Mouse (Mus musculus) ZHBTc4 (cell line): ENCODE data around the gene Trit1.
A peak's percentile ranks its signal among the peaks of the same experiment; 100 is the strongest.

Source experiments
- DNase-seq: peaks from one replicate; pipeline ENCODE4 v3.0.0-alpha.2; 2011; ENCODE audit warnings: low read depth, low spot score

Gene Trit1

DNA sequence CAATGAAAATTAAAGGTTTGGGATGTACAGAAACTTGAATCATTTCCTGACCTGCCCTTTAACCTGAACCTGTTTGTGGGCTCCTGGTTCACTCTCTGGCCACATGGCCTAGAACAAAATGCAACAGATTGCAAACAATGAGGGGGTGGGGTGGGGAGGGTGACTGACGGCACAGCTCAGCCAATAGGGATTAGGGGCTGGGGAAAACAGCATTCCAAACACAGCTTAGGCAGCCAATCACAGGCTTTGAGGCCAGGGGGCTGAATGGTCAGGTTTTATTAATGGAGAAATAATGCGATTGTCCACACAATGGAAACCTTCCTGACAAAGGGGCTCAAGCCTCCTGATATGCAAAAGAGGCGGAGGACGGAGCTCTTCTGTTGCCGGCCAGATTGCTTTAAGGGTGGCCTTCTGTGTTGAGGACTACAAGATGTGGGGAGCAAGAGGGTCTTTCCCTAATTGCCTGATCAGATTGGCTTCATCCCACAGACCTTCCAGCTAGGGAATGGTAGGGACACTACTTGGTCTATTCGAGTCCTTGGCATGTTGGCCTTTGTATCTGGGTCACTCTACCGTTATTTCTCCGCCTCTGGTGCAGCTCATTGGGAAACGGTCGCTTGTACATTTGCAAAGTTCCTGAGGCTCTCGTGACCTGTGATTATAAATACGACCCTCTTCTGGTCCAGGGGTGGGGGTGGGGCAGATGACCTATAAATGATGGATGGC lies 17.7 kb upstream of the Trit1 start:
- peak; percentile 85 for DNase-seq

DNA sequence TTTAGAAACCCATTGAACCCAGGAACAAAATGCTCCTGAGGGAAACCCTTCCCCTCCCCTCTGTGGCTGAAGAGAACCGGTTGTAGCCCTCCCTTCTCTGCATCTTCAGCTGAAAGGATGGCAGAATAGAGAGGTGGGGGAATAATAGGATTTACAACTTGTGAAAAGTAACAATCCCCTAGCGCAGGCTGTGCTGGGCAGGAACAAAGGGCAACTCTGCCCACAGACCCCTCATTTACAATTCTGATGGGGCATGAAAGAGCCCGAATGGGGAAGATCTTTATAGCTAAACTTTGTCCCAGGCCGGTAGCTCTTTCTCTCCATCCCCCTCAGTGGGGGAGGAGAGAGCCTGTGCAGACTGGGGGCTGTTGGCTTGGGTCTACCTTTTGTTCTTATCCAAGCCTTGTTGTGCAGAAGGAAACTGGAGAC lies 17.1 kb upstream of the Trit1 start:
- peak; percentile 51 for DNase-seq

DNA sequence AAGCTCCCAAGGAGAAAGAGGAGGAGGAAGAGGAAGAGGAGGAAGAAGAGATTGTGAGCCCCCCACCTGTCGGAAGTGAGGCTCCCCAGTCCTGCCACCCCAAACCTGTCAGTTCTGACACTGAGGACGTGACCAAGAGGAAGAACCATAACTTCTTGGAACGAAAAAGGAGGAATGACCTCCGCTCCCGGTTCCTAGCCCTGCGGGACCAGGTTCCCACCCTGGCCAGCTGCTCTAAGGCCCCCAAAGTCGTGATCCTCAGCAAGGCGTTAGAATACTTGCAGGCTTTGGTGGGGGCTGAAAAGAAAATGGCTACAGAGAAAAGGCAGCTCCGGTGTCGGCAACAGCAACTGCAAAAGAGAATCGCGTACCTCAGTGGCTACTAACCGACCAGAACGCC lies 16.3 kb upstream of the Trit1 start:
- DNase-seq, result no peak

DNA sequence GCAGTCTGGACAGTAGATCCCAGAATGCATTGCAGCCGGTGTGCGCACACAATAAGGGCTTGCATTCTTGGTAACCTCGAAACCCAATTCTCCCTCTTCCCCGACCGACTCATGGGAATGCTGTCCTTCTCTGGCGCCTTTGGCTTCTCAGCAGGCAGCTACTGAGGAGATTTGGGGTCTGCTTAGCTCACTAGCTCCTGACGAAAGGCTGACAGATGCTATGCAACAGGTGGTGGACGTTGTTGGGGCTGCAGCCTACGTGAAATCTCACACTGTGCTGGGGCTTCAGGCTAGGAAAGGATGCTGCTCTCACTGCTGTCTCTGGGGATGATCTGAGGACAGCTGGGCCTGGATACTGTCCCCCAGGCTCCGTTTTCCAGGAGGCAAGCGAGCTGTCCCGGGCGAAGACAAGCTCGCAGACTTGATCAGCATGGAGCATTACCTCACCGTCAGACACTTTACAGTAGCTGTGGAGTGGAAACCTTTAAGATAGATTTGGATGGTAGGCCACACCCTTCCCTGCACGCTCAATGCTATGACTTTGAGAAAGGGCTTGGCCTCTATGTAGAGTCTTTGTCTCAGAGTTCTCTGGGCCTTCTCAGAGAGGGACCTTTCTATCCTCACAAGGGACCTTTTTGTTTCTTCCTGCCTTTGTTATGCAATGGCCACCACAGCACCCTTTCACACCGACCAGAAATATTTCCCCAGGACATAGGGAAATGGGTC lies 15.6 kb upstream of the Trit1 start:
- DNase-seq, result peak; percentile 87

DNA sequence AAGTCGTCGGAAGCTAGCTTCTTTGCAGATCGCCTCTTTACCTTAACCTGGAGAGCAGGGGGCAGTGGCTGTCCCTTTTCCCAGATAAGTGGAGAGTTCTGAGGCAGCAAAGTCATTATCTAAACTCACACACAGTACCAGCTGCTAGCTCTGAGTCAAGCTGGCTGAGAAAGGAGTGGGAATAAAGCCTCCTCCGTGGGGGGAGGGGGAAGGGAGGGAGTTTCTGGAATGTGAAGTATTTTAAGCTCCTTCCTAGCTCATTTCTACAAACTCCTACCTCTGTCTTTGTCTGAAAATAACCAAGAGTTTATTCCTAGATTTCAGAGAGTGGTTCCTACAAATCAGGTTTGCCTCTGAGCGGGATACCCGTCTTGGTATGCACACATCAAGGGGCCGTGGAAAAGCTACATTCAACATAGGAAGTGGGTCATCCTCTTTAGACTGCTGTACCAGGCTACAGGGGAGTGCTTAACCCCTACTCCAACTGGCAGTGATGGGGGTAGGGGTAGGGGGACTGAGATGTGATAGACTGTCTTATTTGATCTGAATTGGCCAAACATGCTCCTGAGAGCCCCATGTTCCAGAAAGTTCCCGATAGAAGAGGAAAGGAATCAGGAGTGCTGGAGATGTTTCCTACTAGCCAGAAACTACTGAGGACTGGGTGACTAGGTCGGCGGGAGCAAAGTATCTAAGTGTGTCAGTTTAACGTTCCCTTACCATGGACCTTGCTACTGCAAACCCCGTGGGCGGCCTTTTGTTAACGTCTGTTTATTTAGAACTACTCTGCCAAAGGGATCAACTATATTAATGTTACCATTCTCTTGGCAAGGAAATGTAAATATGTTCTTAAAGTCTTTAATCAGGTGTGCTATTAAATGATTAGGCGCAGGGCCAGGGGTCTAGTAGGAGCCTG lies 11.1 kb upstream of the Trit1 start:
- DNase-seq, result peak; percentile 84

DNA sequence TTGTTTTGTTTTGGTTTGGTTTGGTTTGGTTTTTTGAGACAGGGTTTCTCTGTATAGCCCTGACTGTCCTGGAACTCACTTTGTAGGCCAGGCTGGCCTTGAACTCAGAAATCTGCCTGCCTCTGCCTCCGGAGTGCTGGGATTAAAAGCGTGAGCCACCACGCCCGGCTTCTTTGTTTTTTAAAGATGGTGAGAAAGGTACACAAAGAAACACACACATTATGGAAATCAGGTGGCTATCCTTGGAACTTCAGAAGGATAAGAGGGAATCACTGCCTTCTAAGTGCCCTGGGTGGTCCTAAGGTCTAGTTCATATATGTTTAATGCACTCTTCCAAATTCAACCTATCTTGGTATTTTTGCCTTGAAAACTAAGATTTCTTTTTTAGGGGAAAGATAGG lies 3.9 kb upstream of the Trit1 start:
- peak; percentile 61 for DNase-seq

DNA sequence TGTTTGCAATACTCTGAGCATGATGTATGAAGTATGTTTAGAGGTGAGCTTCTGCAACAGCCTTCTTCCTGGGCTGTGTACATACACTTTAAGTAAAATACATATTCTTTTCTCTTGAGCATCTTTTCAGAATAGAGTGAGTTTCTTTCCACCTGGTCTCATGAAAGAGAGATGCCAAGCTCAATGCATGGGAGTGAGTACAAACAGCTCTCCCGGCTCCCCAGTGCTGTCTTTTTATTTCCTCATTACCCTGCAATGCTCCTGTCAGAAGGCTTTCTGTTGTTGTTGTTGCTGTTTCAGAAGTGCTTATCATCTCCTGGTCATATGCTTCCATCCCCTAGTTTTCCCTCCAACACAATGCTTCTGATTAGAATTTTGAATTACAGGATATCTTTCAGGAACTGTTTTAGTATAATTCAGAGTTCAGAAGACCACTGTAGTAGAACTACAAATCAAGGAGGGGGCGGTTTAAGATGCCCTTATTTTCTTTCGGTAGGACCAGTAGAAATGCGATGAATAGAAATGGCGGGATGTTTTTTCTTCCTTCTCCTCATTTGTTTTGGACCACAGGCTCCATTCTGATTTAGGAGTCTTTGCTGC lies 3.0 kb upstream of the Trit1 start:
- no peak for DNase-seq

DNA sequence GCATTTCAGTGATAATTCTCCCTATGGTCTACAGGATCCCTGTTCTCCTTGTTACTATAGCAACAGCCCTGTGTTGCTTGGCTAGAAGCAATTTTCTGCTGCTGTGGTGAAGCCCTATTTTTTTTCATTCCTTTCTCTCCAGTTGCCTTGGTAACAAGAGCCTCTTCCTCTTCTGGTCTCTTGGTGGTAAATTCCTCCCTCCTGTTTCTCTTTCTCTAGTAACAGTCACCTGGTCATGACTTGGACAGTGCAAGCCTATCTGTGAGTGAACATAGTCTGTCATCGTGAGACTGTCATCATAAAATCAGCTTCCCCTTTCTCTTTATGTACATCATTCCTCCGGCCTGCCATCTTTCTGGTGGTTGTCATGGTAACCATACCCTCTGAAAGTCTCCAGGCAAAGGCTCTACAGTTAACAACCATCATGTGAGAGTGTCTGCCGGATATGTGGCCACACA lies 2.4 kb upstream of the Trit1 start:
- no peak for DNase-seq

DNA sequence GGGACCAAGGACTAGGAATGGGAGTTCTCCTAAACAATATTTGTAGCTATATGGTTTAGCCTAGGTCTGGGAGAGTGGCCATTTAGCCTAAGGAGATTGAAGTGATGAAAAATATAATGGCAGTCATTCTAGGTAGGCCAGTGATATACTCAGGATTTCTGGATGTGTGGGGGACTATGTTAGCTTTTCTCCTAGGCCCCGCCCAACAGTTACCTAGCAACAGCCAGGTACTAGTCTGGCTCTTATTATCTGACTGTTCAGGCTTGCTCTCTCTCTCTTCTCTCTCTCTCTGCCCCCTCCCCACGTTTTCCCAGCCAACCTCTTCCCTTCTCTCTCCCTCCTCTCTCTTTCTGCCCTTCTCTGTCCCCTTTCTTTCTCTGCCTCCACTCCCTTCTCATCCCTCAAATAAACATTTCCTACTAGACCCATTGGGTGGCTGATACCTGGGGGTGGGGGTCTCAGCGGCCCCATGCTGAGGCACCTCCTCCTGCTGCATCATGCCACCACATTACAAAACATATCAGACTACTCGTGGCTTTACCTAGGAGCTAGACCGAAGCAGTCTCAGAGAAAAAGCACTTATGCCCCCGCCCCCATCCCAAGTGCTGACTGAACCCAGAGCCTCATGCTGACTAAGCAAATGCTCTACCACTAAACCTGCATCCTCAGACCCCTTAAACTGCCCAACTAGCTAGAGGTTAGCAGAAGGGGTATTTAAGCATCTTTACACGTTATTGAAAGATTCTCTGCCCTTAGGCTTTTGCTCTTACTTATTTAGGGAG lies 1.7 kb upstream of the Trit1 start:
- no peak for DNase-seq

DNA sequence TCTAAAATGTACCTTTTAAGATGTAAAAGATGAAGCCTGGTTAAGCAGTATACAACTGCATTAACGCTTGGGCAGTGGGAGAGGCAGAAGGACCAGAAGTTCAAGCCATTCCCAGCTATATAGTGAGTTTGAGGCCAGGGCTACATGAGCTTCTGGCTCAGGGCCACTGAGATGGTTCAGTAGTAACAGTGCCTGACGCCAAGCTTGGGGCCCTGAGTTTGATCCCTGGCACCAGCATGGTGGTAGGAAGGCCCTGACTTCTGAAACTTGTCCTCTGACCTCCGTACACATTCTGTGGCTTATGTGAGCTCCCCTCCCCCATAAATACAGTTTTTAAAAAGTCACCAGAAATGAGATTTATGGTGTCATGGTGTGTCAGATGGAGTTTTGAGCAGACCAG lies 5.2 kb downstream of the Trit1 start:
- no peak for DNase-seq

DNA sequence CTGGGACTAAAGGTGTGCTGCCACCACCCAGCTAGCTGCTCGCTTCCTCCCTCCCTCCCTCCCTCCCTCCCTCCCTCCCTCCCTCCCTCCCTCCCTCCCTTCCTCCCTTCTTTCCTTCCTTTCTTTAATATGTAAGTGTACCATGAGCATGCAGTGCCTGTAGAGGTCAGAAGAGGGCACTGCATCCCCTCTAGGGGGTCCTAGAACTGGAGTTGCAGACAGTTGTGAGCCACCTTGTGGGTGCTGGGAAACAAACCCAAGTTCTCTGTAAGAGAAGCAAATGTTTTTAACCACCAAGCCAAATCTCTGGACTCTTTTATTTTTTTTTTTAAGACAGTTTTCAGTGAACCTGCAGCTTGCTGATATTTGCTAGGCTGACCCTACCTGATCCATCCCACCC lies 6.5 kb downstream of the Trit1 start:
- DNase-seq, result peak; percentile 70

DNA sequence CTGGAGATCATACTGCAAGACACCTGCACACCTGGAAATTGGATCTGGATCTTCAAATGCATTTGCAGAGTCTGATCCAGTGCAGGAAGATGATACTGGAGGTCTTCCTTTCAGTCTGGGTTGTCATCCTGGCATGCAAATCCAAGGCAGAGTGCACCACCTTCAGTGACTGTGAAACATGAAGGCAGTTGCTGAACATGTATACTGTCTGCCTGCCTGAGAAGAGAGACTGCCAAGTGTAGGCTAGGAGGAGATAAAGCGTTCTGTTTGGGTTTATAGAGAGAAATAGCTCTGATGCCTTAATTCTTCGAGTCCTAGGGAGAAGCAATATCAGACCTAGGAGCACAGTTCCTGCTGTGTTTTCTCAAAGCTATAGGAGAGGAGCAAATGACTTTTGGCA lies 9.0 kb downstream of the Trit1 start:
- no peak for DNase-seq

DNA sequence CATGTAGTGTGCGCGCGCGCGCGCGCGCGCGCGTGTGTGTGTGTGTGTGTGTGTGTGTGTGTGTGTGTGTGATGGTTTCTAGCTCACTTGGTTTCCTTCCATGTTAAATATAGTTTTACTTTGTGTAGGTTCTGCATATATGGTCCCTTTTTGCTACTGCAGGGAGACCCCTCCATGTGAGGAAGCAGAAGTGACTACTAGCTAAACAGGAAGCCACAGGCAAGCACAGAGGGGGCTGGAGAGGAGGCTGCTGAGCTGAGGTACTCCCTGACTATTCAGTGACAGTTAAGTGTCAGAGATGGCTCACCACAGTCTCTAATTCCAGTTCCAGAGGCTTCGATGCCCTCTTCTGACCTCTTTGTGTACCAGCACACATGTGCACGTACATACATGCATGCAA lies 9.8 kb downstream of the Trit1 start:
- no peak for DNase-seq

DNA sequence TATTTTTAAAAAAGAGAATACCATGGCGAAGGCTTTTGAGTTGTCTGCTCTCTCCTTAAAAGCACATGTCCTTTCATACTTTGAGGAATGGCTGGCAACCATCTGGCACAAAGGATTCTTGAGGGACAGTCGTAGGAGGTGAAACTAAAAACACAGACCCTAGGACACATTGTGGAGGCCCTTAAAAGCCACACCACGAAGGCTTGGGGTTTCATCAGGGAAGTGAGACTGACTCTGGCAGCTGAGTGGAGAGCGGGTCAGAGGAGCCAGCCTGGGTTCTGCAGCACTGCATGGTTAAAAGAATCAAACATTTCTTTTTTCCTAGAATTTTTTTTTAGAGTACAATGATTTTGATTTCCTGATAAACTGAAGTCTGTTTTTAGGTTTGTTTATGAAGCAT lies 10.2 kb downstream of the Trit1 start:
- DNase-seq, result no peak

DNA sequence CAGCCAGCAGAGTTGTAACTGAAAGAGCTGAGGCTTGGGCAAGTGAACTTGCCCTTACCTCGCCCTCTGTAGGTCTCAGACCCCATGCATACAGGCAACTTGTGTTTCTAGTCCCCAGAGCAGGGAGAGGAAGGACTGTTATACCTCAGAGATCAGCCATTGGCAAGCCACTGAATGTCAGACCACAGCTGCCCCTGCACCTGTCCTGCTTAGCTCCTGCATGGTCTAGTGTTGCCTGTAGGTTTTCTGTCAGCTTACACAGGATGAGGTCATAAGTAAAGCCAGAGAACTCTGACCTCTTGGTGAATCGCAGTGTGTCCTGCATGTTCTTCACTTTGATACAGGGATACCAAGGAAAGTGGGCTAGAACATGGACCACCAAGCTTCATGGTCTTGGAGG lies 18.4 kb downstream of the Trit1 start:
- DNase-seq, result no peak

DNA sequence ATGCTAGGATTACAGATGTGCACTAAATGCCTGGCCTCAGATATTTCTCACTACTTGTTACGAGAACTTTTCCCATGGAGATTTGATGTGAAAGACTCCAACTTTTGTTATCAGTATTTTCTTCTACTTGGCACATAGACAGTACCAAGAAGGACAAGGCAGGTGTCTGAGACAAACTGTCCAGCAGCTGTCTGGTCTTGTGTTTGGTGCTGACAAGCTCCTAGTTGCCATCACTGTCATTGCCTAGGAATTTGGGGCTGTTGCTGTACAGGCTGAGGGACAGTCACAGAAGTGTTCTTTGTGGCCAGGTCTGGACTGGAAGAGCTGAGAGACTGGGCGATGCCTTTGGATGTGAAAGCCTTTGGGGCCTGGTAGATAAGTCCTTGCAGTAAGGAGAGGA lies 19.2 kb downstream of the Trit1 start:
- no peak for DNase-seq

DNA sequence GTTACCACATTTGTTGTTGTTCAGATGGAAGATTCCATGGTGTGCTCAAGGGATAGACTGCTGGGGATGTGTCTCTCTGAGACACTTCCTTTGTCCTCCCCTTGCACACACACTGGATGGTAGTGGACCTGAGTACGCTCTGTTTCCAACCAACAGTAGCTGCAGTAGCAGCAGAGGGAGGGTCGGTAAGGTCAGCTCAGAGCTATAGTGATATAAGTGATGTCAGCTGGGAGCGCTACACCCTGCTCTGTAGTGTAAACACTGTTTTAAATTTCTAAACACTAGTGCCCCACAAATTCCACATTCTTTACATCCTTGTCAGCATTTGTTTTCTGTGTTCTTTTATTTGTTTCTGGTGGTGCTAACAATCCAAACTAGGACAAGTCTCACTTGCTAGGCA lies 20.3 kb downstream of the Trit1 start:
- DNase-seq, result no peak

DNA sequence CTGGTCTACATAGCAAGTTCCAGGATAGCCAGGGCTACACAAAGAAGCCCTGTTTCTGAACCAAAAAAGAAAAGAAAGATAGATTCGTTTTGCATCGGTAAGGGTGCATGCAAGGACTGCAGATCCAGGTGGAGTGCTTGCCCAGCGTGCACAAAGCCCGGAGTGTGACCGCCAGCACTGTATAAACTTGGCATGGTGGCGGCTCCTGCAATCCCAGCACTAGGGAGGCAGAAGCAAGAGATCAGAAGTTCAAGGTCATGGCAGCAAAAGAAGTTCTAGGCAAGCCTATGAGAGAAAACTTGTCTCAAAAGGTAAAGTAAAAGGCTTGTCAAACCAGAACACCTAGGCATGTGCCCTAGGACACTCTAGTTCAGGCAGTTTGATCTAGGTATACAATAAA lies 24.7 kb downstream of the Trit1 start:
- no peak for DNase-seq

DNA sequence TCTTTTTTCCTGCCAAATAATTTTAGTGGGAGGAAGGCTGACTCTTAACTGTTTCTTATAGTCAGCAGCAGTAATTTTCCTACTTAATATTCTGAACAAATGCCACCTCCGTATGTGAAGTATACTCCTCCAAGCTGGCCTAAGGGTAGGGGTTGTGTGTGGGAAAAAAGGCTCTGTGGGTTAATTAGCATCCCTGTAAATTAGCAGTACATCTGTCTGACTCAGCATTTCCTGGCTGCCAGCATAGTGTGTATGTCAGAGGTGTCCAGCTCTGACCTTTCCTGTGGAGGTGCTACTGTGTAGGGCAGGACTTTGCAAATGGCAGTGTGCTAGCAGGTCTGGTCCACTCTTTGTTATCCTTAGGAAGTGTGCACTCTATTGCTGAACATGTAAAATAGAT lies 27.5 kb downstream of the Trit1 start:
- no peak for DNase-seq

DNA sequence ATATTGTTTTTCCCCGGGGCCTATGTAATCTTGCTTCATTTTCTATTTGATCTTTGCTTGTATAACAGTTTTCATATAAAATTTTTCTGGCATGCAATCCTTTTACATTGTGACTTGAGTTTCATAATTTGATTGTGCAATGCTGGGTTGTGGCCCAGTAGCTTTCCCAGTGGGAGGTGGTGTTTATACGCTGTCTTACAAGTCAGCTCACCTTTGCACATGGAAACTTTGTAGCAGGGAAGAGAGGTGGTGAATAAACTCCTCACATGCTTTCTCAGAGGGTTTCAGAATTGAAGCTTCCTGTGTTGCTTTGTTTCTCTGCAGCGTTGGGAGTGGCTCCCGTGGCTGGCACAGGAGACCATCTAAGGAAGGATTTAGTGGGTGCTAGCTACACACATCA lies 28.4 kb downstream of the Trit1 start:
- no peak for DNase-seq

DNA sequence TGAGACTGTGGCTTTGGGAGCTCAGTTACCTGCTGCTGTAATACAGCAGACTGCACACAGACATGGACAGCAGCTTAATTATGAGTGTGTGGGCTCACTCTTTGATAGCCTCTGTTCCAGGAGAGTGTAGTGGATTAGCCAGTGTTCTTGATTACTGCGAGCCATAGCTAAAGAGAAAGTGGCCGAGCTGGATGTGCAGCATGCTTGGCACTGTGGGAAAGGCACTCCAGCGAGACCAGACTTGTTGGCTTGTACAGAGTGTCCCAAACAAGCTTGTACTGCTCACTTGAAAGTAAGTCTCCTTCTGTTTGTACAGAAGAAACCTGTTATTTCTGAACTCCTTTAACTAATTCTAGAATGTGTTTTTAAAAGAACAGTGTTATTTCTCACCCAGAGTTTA lies 29.9 kb downstream of the Trit1 start:
- no peak for DNase-seq
